Mouse (Mus musculus) brain, adult 2 months (tissue): Measurements from ENCODE around the gene Msx2.

Experiments used
- DNase-seq: peaks from one replicate; pipeline ENCODE4 v3.0.0; 2011; ENCODE audit warnings: low read depth, low spot score

Msx2 gene

GRCm38 (mm10) chr13:53465191-53465820 is 7.6 kb downstream of the Msx2 start:
- no peak for DNase-seq

DNA sequence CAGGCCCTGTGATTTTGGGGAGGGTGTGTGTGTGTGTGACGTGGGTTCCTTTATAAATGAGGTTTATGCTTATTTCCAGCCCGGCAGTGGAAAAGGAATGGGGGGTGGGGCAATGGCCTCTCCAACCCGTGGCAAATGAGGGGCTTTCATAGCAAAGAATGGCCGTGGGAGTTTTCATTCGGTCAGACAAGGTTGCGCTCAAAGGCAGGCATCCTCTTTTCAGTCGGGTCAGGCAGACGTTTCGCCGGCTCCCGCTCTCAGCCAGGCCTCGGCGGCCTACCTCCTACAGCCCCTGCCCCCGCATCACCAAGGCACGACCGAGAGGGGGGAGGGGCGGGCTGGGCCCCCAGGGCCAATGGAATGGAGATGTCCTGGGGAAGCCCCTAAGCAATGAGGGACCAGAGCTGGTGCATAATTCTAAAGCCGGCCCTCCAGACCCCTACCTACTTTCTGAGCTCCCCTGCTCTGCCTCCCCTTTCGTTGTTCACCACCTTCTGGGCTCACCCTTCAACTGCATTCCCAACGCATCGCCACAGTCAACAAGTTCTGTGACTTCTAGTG is 8.4 kb downstream of the Msx2 start:
- no peak for DNase-seq

DNA sequence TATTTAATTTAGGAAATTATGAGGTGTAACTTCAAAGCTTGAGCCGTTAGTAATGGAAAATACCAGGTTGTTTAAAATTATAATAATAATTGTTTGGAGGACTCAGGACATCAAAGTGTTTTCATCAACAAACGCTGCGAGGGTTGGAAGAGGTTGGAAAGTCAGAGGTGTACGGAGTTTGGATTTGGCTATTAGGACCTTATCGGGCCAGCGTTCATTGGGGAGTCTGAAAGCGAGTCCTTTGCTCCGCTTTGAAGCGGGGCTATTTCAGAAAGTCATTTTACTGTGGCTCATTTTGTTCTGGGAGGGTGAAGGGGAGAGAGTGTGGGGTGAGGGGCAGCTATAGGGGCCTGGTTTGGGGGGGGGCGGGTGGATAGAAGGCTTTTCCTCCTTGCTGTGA is 8.9 kb downstream of the Msx2 start:
- no peak for DNase-seq

DNA sequence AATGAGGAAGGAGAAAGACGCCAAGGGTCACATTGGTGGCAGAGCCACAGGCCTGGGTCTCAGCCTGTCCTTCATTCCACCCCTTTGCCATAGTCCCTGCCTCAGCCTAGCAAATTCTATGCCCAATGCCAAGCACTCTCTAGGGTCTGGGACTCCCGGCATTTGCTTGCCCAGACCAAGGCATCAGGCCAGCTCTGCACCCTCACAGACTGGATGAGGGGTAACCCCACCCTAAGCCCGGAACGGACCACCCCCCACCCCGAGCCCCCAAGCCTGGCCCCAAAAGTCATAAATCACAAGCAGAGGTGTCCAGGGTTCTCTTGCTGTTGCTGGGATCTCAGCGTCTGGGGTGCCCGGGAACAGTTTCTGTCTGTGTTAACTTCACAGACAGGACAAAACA is 9.8 kb downstream of the Msx2 start:
- DNase-seq = no peak

- no peak for DNase-seq
Observed at GRCm38 (mm10) chr13:53462649-53462970, 10.3 kb downstream of the Msx2 start.

DNA sequence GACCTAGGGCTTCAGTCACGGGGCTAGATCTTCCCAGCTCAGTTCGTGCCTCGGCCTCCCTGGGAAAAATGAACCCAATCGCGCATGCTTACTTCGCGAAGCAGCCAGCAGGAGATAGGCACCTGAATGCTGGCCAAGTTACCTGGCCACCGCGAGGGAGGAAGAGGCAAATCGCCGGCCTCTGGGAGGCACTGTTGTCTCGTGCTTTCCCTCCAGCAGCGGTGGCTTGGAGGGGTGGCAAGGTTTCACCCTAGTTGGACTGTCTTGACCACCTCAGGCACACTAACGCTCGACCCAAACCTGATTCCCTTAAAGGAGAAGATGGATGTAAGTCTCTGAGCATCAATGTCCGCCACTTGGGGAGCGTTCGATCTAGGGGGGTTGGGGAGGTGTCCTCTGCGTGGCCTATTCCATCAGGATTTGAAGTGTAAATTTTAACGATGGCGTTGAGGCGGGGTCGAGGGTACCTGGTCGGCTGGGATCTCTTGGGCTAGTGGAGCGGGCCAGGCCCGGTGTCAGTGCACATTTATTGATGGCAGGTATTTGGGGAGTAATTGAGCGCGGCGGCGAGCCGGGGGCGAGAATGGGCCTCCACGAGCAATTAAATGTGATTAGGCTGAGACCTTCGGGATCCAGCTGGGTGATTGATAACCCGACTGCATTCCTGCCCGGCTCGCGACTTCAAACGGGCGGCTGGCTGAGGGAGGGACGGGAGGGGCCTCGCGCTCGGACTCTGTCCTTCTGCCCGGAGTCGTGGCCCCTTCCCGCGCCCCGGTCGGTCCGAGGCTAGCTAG is 10.8 kb downstream of the Msx2 start:
- peak; percentile 21 for DNase-seq

DNA sequence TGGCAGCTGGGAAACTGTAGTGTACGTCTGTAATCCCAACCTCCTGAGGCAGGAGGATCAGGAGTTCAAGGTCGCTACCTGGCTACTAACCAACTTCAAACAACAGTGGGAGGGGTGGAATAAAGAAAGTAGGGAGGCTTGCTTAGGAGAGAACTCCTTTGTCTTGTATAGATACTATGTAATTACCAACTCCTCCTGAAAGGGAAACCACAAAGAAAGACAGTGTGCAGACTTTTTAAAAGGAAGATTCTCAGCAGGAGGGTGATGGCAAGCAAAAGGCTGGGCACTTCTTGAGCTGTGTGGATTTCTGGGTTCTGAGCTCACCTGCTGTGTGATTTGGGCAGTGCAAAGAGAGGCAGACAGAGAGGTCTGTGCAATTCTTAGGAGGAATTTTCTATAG is 11.5 kb downstream of the Msx2 start:
- DNase-seq = no peak

GRCm38 (mm10) chr13:53458766-53459165 is 14.1 kb downstream of the Msx2 start:
- DNase-seq = no peak

- DNase-seq = no peak
Observed at GRCm38 (mm10) chr13:53454794-53455672, 17.8 kb downstream of the Msx2 start.

GRCm38 (mm10) chr13:53453927-53454326 is 18.9 kb downstream of the Msx2 start:
- no peak for DNase-seq

GRCm38 (mm10) chr13:53447609-53448008 is 25.3 kb downstream of the Msx2 start:
- DNase-seq = peak; percentile 42

GRCm38 (mm10) chr13:53443602-53444001 is 29.3 kb downstream of the Msx2 start:
- peak; percentile 68 for DNase-seq

- DNase-seq = peak; percentile 66
Observed at GRCm38 (mm10) chr13:53442168-53442980, 30.5 kb downstream of the Msx2 start.

DNA sequence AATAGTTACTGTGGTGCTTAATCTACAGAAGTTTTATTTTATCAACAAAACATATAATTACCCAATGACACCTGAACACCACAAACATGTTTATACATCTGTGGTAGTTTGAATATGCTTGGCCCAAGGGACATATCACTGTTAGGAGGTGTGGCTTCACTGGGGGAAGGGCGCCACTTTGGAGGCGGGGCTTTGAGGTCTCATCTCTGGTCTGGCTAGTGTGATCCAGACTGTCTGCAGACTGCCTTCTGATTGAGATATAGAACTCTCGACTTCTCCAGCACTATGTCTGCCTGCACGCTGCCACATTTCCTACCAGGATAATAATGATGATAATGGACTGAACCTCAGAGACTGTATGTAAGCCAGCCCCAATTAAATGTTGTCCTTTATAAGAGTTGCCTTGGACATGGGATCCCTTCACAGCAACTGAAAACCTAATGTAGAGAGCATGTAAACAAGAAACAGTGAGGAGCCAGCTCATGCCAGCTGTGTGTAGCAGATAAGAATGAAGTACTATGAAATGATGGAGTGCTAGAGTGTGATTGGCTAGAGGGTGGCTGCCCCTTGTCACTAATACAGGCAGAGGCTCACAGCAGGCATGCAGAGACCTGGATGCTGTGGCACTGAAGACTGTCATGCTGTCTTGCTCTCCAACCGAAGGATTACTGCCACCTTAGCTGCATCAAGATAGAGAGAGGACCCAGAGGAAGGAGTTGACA is 31.4 kb downstream of the Msx2 start:
- DNase-seq = no peak

DNA sequence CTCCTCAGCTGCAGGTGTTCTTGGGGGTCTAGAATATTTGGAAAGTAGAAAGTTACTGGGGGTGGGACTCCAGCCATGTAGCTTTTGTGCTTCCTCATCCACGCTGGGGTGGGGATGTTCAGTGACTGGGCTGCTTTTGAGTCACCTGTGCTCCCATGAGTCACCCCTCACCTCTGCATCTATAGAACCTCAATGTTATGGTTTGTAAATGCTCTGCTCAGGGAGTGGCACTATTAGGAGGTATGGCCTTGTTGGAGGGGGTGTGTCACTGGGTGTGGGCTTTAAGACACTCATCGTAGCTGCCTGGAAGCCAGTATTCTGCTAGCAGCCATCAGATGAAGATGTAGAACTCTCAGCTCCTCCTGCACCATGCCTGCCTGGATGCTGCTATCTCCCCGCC is 32.9 kb downstream of the Msx2 start:
- no peak for DNase-seq

GRCm38 (mm10) chr13:53426507-53426906 is 46.4 kb downstream of the Msx2 start:
- peak; percentile 90 for DNase-seq

- no peak for DNase-seq
Observed at GRCm38 (mm10) chr13:53421189-53421588, 51.7 kb downstream of the Msx2 start.

- DNase-seq = no peak
Observed at GRCm38 (mm10) chr13:53420741-53421140, 52.1 kb downstream of the Msx2 start.

DNA sequence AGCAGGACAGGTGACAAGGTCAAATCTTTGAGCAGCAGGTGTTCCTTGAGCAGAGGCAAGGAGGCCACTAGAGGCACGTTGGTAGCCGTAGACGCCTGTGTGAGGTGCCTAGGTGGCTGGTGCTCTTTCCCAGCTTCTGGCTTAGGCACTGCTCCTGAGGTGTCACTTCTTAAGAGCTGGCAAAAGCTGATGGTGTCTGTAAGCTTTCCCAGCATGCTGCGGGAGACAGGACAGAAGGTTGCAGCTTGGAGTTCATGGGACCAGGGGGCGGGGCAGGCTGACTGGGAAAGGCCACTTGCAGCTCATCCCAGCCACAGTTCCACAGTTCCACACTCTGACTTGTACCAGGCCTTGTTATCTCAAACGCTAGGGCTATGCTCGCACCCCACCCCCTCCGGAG is 53.2 kb downstream of the Msx2 start:
- DNase-seq = no peak

GRCm38 (mm10) chr13:53417701-53418100 is 55.2 kb downstream of the Msx2 start:
- DNase-seq = no peak
